Mouse (Mus musculus) testis, adult 2 months (tissue): Measurements from ENCODE around the gene Ccdc63. TPM values are rescaled to one million over a fixed set of nuclear protein-coding genes. Genes with fewer than 3 reads are reported as not detected.

Experiments
- H3K27ac ChIP-seq: fragments of 200-500 bp; 2 replicates; pipeline ENCODE4 v1.5.1; 2012; ENCODE audit warnings: low read depth, low read length; ENCODE audit not compliant: control insufficient read depth, insufficient read depth
- H3K27me3 ChIP-seq: fragments of 200-500 bp; 2 replicates; pipeline ENCODE4 v1.6.1; 2012; ENCODE audit warnings: mild to moderate bottlenecking, low read length, moderate library complexity; ENCODE audit not compliant: control insufficient read depth, insufficient read depth
- H3K36me3 ChIP-seq: fragments of 200-500 bp; 2 replicates; pipeline ENCODE4 v1.6.1; 2012; ENCODE audit warnings: mild to moderate bottlenecking, low read length; ENCODE audit not compliant: control insufficient read depth, insufficient read depth
- H3K4me1 ChIP-seq: fragments of 200-500 bp; 2 replicates; pipeline ENCODE4 v1.6.1; 2012; ENCODE audit warnings: low read length; ENCODE audit not compliant: control insufficient read depth, insufficient read depth
- H3K4me3 ChIP-seq: fragments of 200-500 bp; 2 replicates; pipeline ENCODE4 v1.5.1; 2012; ENCODE audit warnings: low read depth, mild to moderate bottlenecking, low read length, moderate library complexity, mixed read lengths; ENCODE audit not compliant: control insufficient read depth
- CTCF ChIP-seq: fragments of 200-500 bp; IDR thresholded peaks from 2 replicates; pipeline ENCODE4 v1.5.1; 2012; ENCODE audit warnings: low read depth, mild to moderate bottlenecking, inconsistent platforms, low read length, moderate library complexity; ENCODE audit not compliant: control insufficient read depth, insufficient read depth, insufficient replicate concordance
- POLR2A ChIP-seq: fragments of 200-500 bp; IDR thresholded peaks from 2 replicates; pipeline ENCODE4 v1.6.1; 2012; ENCODE audit warnings: low read depth, mild to moderate bottlenecking, inconsistent platforms, low read length, moderate library complexity; ENCODE audit not compliant: control insufficient read depth
- polyA plus RNA-seq: library from polyadenylated mRNA; depleted of rRNA; stranded (reverse); fragments of >200 nt; gene quantifications from 2 replicates; pipeline ENCODE4 v1.2.3, GENCODE M21; 2012

Gene Ccdc63
- polyA plus RNA-seq, 1 experiment = 288 TPM

DNA sequence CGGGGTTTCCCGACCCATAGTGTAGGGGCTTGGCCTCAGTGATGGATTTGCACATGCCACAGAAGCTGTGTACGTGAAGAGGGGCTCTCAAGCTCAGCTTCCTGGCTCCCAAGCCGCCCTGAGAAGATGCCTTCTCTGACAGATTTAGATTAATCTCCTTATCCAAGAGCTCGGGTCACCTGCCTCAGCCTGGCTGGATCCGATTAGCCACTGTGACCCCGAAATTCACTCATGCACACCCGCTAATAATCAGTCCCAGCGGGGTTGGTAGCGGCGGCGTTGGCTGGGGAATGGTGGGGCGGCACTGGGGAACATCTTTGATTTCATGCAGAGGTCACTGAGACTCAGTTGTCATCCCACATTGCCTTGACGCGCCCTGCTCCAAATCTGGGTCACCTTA is 1.8 kb downstream of the Ccdc63 start:
- Histone ChIP-seq H3K27ac (no peak overlapping the region), H3K36me3 (no peaks in the 10 kb centered on the region), H3K4me1 (peaks cover 10% of the 10 kb centered on the region), H3K4me3 (peak overlapping the region; percentile 56), H3K27me3 (no peaks in the 10 kb centered on the region)
- TF ChIP-seq CTCF = no peak
- no peak for TF ChIP-seq POLR2A

DNA sequence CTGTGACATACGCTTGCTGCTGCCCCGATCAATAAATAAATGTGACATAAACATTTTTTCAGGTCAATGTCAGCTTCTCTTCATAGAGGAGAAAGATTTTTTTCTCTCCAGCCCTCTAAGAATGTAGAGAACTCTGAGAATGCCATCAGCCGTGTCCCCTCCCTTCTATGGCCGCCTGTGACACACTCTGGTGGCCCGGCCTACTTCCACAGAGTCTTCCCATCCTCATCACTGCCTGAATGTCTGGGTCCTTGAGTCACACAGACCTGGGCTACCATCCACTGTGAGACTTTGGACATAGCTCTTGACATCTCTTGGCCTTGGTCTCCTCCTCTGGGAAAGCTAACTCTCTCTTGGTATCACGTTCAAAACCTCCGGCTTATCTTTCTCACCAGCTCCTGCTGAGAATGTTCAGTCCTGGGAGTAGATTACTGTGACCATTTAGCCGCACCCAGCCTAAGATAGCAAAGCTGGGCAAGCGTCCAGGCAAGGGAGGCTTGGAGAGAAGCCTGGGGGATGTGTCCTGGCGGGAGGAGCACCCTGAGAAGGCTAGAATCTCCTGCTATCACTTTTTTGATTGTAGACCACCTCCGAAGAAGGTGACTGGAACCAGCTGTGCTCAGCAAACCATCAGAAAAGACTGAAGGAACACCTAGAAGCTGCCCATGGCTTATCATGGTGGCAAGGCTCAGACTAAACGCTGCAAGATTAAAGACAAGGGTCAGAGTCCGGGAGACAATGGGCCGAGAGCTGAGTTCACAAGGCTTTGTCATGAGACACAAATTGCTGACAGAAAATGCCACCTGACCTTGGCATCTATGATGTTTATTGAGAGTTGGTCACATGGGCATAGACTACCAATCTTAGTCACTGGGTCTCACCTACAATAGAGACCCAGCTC is 3.9 kb downstream of the Ccdc63 start:
- H3K27ac ChIP-seq = peak overlapping the region; percentile 57

DNA sequence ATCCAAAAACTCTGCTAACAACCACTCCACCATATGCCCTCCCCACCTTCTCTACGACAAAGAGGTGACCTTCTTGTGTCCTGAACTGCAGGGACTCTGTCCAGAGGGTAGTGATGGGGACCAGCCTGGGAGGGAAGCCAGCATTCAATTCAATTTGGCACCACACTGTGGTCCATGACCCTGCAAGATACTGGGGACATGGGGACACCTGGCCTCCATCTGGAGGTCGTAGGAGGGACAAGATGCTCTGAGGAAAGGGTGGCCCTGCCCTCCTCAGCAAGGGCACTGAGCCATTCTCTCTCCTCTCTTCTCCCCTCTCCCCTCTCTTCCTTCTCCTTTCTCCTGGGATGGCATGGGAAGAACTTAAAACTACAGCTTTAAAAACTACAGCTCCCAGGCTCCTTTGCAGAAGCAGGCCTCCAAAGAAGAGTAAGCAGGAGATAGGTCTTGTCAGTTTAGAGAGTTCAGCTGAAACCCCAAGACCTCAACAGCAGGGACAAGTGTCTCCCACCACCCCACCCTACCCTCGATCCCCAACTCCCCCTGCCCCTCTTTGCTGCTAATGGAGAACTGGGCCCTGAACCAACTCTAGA is 5.2 kb downstream of the Ccdc63 start:
- Histone ChIP-seq H3K27ac (peak overlapping the region; percentile 8; the same call in 1 of the 2 replicates), H3K36me3 (no peaks in the 10 kb centered on the region), H3K4me3 (peak overlapping the region; percentile 60), H3K27me3 (no peaks in the 10 kb centered on the region), H3K4me1 (peaks cover 29% of the 10 kb centered on the region)
- TF ChIP-seq CTCF (no peak), POLR2A (no peak)

More for the DNA sequence above, 3.9 kb downstream of the Ccdc63 start:
- Histone ChIP-seq H3K4me1 (peaks cover 18% of the 10 kb centered on the region), H3K4me3 (peak overlapping the region; percentile 60), H3K27me3 (no peaks in the 10 kb centered on the region), H3K36me3 (no peaks in the 10 kb centered on the region)
- no peak for TF ChIP-seq POLR2A
- no peak for TF ChIP-seq CTCF

DNA sequence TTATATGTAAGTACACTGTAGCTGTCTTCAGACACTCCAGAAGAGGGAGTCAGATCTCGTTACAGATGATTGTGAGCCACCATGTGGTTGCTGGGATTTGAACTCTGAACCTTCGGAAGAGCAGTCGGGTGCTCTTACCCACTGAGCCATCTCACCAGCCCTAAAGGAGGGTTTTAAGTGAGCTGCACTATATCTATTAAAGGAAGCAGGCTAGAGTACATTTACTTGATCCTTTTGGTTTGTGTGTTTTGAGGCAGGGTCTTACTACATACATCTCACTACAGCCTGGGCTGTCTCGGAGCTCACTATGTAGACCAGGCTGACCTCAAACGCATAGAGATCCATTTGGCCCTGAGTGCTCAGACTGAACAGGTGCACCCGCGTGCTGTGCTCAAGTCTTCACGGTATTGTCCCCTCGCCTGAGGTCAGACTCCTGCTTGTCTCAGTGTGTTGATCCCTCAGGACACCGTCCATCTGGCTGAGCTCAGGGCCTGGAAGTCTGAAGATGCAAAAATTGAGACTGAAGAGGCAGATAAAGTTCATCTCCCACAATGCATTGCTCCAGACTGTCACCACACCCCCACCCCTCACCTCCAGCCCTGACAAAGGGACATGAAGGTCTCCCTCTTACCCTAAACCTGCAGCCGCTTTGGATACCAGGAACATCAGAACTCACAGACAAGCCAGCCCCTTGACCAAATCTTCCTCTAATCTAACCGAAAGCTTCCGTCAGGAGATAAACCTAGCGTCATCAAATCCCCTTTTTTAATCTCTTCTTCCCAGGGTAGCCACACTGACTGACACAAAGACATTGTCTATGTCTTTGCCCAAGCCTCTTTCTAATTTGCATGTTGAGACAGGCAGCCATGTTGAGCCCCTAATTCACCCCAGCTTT is 6.0 kb downstream of the Ccdc63 start:
- H3K27ac ChIP-seq = no peak overlapping the region; the same call in 1 of the 2 replicates
- peak overlapping the region; percentile 53 for H3K4me3 ChIP-seq
- peaks cover 32% of the 10 kb centered on the region for H3K4me1 ChIP-seq
- no peaks in the 10 kb centered on the region for H3K36me3 ChIP-seq
- H3K27me3 ChIP-seq = no peaks in the 10 kb centered on the region
- TF ChIP-seq POLR2A (no peak), CTCF (no peak)

DNA sequence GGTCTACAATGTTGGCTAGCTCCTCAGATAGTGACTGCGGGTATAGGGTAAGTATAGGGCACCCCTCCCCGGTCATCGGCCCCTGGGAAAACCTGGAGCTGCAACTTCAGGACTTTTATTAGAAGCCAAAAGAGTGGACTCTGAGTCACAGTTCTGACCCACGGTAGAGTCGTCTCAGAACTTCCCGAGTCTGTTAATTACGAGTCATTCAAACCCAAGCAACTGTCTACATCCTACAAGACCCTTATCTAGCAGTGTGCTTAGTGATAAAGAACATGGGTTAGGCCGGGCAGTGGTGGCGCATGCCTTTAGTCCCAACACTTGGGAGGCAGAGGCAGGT is 7.6 kb downstream of the Ccdc63 start:
- no peak for TF ChIP-seq CTCF
- no peak for TF ChIP-seq POLR2A
- Histone ChIP-seq H3K4me1 (peaks cover 40% of the 10 kb centered on the region), H3K36me3 (no peaks in the 10 kb centered on the region), H3K27me3 (no peaks in the 10 kb centered on the region), H3K4me3 (peak overlapping the region; percentile 87), H3K27ac (no peak overlapping the region)

DNA sequence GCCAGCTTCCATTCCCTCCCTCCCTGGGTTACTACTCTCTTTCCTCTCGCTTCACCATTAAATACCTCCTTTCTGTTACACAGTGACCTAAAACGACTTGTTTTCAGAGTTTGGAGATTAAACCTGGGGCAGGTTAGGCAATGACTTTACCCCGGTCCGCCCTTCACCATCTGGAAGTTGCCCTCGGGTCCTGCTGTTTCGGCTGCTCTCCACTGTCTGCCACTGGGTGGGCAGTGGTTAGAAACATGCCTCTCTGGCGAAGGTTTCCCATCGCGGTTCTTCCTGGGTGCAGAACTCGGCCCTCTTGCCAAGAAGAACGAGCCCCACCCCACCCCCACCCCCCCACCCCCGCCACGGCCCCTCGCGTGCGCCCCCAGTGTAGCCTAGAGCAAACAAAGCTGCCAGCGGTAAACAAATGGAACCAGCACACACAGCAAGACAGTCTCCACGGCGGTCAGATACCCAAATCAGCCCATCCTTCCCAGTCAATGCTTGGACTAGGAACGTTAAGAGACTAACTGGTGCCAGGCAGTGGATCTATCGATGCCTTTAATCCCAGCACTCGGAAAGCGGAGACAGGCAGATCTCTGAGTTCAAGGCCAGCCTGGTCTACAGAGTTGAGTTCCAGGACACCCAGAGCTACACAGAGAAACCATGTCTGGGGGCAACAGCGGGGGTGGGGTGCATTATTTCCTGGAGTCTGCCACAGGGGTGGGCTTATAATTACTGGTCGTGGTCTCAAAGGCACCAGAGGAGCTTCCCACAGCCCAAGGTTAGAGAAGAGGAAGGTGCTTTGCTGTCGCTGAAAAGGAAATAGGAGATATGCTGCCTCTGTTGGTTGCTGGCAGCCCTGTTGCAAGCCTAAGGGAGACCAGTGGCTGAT is 8.2 kb downstream of the Ccdc63 start:
- TF ChIP-seq POLR2A (no peak), CTCF (no peak)
- peaks cover 40% of the 10 kb centered on the region for H3K4me1 ChIP-seq
- H3K4me3 ChIP-seq = peak overlapping the region; percentile 87
- H3K36me3 ChIP-seq = no peaks in the 10 kb centered on the region
- H3K27ac ChIP-seq = peak overlapping the region; percentile 81
- H3K27me3 ChIP-seq = no peaks in the 10 kb centered on the region
